In the genomic region with DNA sequence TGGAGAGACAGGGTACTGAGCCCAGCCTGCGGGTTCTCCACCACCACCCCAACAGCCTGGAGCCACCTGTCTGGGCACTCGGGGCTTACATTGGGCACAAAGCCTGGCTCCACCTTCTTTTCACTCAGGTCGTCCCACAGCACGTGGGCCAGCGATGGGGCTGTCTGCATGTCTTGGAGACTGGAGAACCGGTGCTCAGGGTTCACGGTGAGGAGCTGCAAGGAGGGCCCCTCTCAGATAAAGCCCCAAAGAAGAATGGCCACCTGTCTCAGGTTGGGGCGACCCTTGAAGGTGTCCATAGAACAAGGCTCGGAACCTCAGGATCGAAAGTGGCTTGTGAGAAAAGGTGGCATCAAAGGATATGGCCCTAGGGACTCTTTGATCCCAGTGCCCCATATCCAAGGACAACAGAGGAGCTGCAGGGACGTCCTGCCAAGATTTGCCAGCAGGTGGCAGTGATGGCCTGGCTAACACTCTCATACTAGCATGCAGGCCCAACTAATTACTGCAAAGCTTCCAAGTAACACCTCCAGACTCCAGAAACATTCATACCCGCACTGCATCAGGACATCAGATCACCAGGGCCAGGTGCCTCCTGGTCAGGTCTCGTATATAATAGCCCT, we compare ENCODE assay signal across 8 mouse cellular contexts. TPM values are rescaled to one million over a fixed set of nuclear protein-coding genes. Genes with fewer than 3 reads are reported as not detected.
DNase-seq lines count a peak whose midpoint lies in the region; ATAC-seq lines count a peak whose summit lies in the region.

No protein-coding gene starts in this region.

- DNase-seq in cerebellum, postnatal 25 days, result peak; percentile 95 to 96
- peak; percentile 84 to 90 for DNase-seq in frontal cortex, postnatal 36 days (ENCODE audit: low spot score in 2 of 2)
- DNase-seq in layer of hippocampus, postnatal 25 days (ENCODE audit: extremely low spot score in 1 of 2, low spot score in 1 of 2), result peak; percentile 75 to 95
- DNase-seq in right cerebral cortex, postnatal 25 days, result peak; percentile 81
- peak; percentile 62 to 78 for DNase-seq in urinary bladder, postnatal 4 days (ENCODE audit: low spot score in 2 of 2)

- ATAC-seq in activated CD4-positive, CD25-positive, alpha-beta regulatory T cell, adult 4 months, result peak; percentile 71
- peak; percentile 91 for ATAC-seq in hindbrain, embryonic 16.5 days
- peak; percentile 98 for ATAC-seq in megakaryocyte-erythroid progenitor cell, adult 5-6 weeks (replicated peaks; ENCODE audit: low FRiP score, low TSS enrichment, poor library complexity, severe bottlenecking)

- no peaks in the 10 kb centered on the region for H3K9me3 ChIP-seq in hindbrain, embryonic 16.5 days (ENCODE audit: control insufficient read depth, low read length)

- H3K27me3 ChIP-seq in hindbrain, embryonic 16.5 days (replicated peaks; ENCODE audit: control insufficient read depth, insufficient read depth, low read length), result 0 out of 2 replicates have a peak, but pooled peaks cover 2% of the 10 kb centered on the region

- H3K4me3 ChIP-seq in hindbrain, embryonic 16.5 days (ENCODE audit: low read length), result no peak overlapping the region

- H3K4me2 ChIP-seq in hindbrain, embryonic 16.5 days (ENCODE audit: low read length), result no peak overlapping the region

- H3K9ac ChIP-seq in hindbrain, embryonic 16.5 days (ENCODE audit: low read depth, low read length), result no peak overlapping the region; the same call in 1 of the 2 replicates

- no peaks in the 10 kb centered on the region for H3K36me3 ChIP-seq in hindbrain, embryonic 16.5 days (ENCODE audit: control insufficient read depth, insufficient read depth, low read length)

- H3K27ac ChIP-seq in hindbrain, embryonic 16.5 days (ENCODE audit: low read depth, low read length), result no peak overlapping the region

- no peaks in the 10 kb centered on the region for H3K4me1 ChIP-seq in hindbrain, embryonic 16.5 days (ENCODE audit: control insufficient read depth, insufficient read depth, low read depth, low read length)

- WGBS in hindbrain, embryonic 16.5 days, result 46% methylated on average over 13 of the region's 13 CpGs

RNA-seq across cellular contexts. Expression of gene Dpysl4, which starts 33.5 kb away (rescaled TPM):
- polyA plus RNA-seq in activated CD4-positive, CD25-positive, alpha-beta regulatory T cell, adult 4 months (2017; shearing (Covaris generic)), result not detected
- polyA plus RNA-seq in hindbrain, embryonic 16.5 days (2015; fragmentation: Nextera tagmentation; extraction: Ambion mirVana), result 177 and 182 TPM in 2 replicates
- 10 to 100 TPM; 63.9 to 72.4 TPM for total RNA-seq in layer of hippocampus, postnatal 25 days (2021)
- total RNA-seq in megakaryocyte-erythroid progenitor cell, adult 5-6 weeks (2014; fragmentation: Nextera tagmentation), result not detected in 2 replicates
- not detected in 2 replicates for total RNA-seq in megakaryocyte-erythroid progenitor cell, adult 5-6 weeks (2017)

Comparison
In these comparisons a context has a peak if more than half of its experiments do, and no peak if none do; other contexts are left out.
1. RNA of gene Dpysl4, which starts 33.5 kb away (total RNA-seq): 63.9 to 72.4 TPM in layer of hippocampus, postnatal 25 days; not detected in megakaryocyte-erythroid progenitor cell, adult 5-6 weeks; every median in the first group is over 10 times any median in the second.
2. Peak in every context shown above with its lines, with median percentiles within 50 percentile points of each other: ATAC-seq and DNase-seq.